Mouse (Mus musculus) layer of hippocampus, adult 8-10 months (tissue): Measurements from ENCODE around the gene Lexm. TPM values are rescaled to one million over a fixed set of nuclear protein-coding genes. Genes with fewer than 3 reads are reported as not detected.

ENCODE experiments used
- DNase-seq, 2 experiments: peaks; one replicate each; pipeline ENCODE4 v3.0.0; 2022; ENCODE audit warnings: low spot score in 2 of 2
- total RNA-seq, 4 experiments: library from RNA; stranded (reverse); gene quantifications; 2 replicates each; pipeline ENCODE4 v1.2.4; 2022

The Lexm gene
- total RNA-seq, 4 experiments from 2014 or later: not detected

DNA sequence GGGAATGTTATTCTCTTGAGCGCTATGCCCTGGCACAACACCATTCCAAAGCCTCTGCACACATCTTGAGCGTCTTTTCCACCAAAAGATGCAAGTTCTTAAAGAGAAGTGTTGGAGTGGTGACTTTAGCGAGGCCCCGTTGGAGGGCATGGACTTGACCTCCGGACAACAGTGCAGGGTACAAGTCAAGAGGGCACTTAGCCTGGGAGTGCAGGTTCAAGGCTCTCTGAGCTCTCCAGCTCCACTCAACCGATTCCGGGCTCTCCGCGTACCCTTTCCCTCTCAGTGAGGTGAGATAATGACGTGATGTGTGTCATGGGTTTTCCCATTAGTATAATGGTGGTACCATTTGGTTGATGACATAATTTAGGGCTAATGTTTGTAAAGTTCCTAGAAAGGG is 7.2 kb upstream of the Lexm start:
- DNase-seq: no peak

GRCm38 (mm10) chr4:106622712-106623111 is 5.7 kb upstream of the Lexm start:
- DNase-seq: no peak

GRCm38 (mm10) chr4:106622030-106622493 is 5.0 kb upstream of the Lexm start, which contains the start of gene Ttc22:
Gene Ttc22, plus strand, starts transcription at chr4:106622432.
- no peak for DNase-seq

DNA sequence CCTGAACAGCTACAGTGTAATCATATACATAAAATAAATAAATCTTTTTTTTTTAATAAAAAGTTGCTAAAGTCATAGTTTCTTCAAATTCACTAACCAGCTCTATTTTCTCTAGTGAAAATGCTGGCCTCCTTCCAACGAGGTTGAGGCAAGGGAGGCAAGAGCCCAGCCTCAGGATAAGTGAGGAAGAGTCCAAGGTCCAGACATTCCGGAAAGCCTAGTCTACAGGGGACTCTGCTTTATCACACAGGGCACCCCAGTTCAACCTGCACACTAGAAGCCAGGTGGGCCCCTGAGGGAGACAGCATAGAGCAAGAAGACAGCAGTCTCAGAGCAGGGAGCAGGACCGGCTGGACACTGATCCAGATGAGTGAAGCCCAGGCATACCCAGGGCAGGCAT is 4.4 kb upstream of the Lexm start:
- DNase-seq: no peak

DNA sequence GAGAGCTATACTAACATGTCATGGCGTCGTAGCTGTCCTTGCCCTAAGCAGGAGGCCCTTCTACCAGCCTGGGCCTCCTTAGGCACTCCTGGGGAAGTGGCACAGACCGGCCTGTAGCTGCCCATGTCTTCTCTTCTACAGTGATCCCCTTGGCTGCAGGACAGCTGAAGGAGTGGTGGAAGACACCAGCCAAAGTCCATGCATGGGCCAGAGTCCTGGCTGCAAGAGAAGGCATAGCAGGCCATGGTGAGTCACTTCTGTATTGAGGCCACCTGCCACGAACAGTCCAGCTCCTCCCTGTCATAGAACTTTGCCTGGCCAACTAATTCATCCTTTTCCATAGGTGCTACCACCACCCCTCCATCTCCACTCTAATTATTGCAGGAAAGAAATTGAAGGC is 1.9 kb upstream of the Lexm start:
- DNase-seq: no peak

GRCm38 (mm10) chr4:106615637-106616036 is 1.4 kb downstream of the Lexm start:
- no peak for DNase-seq

DNA sequence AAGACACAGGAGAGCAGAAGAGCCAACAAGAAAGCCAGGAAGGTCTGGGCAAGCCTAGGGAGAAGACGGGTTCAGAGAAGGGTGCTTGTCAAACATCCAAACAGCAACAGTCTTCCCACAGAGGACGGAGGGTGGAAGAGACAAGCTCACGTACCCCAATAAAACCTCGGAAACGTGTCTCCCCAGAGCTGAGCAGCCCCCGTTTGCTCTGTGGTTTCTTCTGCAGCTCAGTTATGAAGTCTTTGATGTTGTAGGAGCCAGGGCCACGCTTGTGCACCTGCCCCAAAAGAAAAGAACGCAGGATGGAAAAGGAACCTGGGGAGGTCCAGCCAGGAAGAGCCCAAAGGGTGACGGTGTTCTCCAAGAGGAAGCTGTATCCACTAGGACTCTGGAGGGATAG is 2.2 kb downstream of the Lexm start:
- no peak for DNase-seq

GRCm38 (mm10) chr4:106614180-106614797 is 2.8 kb downstream of the Lexm start:
- DNase-seq: peak; percentile 57 to 72

GRCm38 (mm10) chr4:106613560-106613959 is 3.5 kb downstream of the Lexm start:
- DNase-seq: no peak

DNA sequence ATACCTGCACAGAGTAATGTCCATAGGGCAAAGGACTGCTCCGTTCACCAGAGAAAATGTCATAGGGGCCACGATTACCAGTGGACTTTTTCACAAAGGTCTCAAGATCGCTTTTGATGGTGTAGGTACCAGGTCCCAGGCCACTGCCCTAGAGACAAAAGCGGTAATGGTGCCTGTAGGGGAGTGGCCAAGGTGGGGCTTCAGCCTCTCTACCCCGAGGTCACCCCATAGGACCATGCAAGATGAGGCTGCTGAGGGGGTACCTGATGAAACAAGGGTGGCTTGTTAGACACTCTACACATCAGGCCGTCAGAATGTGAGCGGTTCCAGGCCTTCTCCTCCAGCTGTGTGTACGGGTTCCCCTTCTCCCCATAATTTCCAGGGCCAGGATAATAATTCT is 3.9 kb downstream of the Lexm start:
- no peak for DNase-seq

GRCm38 (mm10) chr4:106607905-106608304 is 9.1 kb downstream of the Lexm start:
- DNase-seq: no peak

DNA sequence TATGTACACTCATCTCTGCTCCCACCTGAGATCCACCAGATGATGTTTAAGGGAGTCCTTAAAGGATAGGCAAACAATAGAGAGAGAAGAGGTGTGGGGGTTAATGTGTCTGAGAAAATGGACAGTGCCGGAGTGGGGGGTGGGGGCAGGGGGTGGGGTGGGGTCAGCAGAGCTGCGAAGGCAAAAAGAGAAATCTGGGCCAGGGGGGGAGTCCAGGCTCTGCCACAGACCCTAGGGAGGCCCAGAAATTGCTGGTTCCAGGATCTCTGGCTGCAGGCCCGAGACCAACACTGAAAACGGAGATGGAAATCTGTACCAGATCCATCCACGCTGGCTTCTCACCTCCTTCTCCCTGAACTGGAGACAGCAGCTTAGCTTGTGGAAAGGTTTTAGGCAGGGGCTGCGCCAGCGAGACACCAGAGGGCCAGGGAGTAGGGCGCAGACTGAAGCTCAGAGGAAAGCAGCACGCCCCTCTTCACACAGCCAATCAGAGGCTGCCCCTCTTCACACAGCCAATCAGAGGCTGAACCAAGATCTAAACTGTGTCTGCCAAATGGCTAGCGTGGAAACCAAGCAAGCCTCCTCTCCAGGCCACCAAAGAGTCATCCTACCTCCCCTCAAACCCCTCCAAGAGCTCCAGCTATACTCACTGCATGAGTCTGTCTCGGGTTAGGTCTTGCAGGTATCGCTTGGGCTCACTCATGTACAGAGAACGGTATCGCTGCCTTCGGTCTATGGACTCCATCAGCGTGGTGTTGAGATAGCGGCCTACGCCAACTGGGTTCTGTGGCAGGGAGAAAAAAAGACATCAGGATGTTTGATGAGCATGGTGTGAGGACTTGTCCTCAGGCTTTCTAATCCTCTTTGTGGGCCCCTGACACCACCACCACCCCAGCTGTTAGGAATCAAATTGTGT is 10.1 kb downstream of the Lexm start:
- DNase-seq: no peak

- DNase-seq: no peak
Observed at GRCm38 (mm10) chr4:106600770-106601169, 16.3 kb downstream of the Lexm start.

DNA sequence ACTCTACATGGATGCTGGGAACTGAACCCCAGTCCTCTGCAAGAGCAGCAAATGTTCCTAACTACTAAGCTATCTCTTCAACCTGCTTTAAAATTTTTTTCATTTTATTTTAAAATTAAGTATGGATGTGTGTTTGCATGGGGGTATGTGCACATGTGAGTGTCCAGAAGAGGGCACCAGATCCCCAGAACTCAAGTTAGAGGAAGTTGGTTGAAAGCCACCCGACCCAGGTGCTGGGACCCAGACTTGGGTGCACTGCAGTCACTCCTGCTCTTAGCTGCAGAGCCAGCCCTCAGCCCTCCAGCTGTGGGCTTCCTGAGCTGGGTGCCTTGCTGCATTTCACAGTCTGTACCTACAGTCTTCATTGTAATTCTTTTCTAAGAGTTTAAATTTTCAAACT is 17.6 kb downstream of the Lexm start:
- DNase-seq: no peak

DNA sequence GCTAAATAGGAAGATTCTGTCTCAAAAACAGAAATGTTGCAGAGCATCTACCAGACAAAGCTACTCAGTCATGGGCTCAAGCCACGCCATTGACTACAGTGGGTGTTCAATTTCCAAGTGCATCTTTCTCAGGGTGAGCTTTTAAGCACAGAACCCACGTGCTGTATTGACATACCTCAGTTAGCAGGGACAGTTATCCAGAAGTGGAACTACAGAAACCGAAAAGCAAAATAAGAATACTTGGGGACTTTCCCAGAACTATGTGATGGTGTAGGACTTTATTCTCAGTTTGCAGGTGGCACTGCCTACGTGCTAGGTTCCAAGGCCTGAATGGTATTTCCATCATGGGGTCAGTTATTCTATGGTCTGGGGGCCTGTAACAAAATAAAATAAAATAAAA is 19.3 kb downstream of the Lexm start:
- DNase-seq: no peak

- no peak for DNase-seq
Observed at GRCm38 (mm10) chr4:106597055-106597454, 20.0 kb downstream of the Lexm start.

- DNase-seq: no peak
Observed at GRCm38 (mm10) chr4:106596200-106596599, 20.8 kb downstream of the Lexm start.

GRCm38 (mm10) chr4:106593636-106594035 is 23.4 kb downstream of the Lexm start:
- DNase-seq: no peak

- no peak for DNase-seq
Observed at GRCm38 (mm10) chr4:106590871-106591270, 26.2 kb downstream of the Lexm start.

DNA sequence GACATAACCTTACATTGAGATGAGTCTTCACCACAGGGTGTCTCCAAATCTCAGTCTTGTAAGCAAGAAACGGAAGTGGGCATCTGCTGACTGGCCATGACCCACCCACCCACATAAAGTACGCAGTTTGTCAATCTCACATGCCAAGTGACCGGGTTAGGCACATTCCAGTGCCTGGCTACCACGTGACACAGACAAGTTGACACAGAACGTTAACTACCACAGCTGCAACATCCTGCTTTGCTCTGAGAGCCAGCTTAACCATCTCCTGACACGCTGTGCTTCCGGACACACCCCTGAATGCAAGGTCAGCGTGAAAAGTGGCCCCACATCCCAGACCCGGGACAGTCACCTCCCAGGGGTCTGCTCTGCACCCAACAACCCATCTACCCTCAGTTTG is 26.9 kb downstream of the Lexm start:
- DNase-seq: no peak

DNA sequence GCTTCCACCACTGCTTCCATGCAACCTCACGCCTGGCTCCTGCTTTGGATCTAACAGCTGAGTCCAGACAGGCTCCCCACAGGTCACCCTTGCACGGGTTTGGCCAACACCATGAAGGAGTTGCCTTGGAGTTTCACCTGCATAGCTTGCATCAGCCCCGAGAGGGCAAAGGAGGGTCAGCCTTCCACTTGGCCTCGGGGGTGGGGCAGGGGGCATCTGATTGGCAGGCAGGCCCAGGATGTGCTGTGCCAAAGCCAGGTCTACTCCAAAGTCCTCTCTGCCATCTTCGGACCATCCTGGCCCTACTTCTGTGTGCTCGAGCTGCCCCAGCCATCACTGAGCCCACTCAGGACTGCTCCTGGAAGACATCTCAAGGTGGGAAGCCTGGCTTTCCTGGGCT is 30.0 kb downstream of the Lexm start:
- DNase-seq: no peak

DNA sequence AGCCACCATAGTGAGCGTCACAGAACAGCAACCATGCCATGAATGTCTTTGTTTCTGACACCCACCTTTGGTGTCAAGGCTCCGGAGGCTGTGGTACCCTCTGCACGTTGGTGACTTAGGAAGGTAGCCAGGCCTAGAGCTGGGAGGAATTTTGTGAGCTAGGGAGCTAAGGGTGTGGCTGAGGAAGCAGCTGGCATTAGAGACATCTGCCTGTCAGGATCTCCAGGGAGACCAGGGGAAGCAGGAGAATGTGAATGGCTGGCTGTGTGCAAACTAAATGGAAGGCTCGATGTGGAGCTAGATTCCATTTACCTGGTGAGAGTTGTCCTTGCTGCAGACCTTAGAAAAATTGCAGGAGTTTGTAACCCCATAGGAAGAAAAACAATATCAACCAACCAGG is 32.4 kb downstream of the Lexm start:
- DNase-seq: no peak
